Mouse (Mus musculus) cerebellum, adult 18-20 months (tissue): ENCODE measurements at regions not wholly inside any gene's neighbourhood (a gene's known extent, or its start where the extent isn't known, plus 50 kb on each side); places are given as distances from the start of the nearest gene placed in this dataset.

Experiments
- DNase-seq, 2 experiments: peaks; one replicate each; pipeline ENCODE4 v3.0.0; 2021

GRCm38 (mm10) chr8:91941005-91941404 lies 139.1 kb upstream of the Irx3 start:
- no peak for DNase-seq

GRCm38 (mm10) chr8:91937227-91937626 lies 135.4 kb upstream of the Irx3 start:
- no peak for DNase-seq

- no peak for DNase-seq
Observed at GRCm38 (mm10) chr8:91930520-91930919, 128.7 kb upstream of the Irx3 start.

GRCm38 (mm10) chr8:91925968-91926524 lies 124.2 kb upstream of the Irx3 start:
- DNase-seq: no peak

- DNase-seq: no peak
Observed at GRCm38 (mm10) chr8:91924152-91924551, 122.3 kb upstream of the Irx3 start.

GRCm38 (mm10) chr8:91922211-91922874 lies 120.5 kb upstream of the Irx3 start:
- DNase-seq: no peak

- no peak for DNase-seq
Observed at GRCm38 (mm10) chr8:91917834-91918233, 116.0 kb upstream of the Irx3 start.

- no peak for DNase-seq
Observed at GRCm38 (mm10) chr8:91913971-91914370, 112.1 kb upstream of the Irx3 start.

- no peak for DNase-seq
Observed at GRCm38 (mm10) chr8:91913121-91913520, 111.3 kb upstream of the Irx3 start.

- DNase-seq: no peak
Observed at GRCm38 (mm10) chr8:91909637-91910383, 107.9 kb upstream of the Irx3 start.

- DNase-seq: no peak
Observed at GRCm38 (mm10) chr8:91908731-91909353, 107.0 kb upstream of the Irx3 start.

GRCm38 (mm10) chr8:91907178-91907577 lies 105.3 kb upstream of the Irx3 start:
- DNase-seq: no peak

- DNase-seq: peak; percentile 3 to 4
Observed at GRCm38 (mm10) chr8:91901525-91902281, 99.8 kb upstream of the Irx3 start.

- DNase-seq: no peak
Observed at GRCm38 (mm10) chr8:91899747-91900146, 97.9 kb upstream of the Irx3 start.

GRCm38 (mm10) chr8:91897381-91897780 lies 95.5 kb upstream of the Irx3 start:
- DNase-seq: no peak

- DNase-seq: no peak
Observed at GRCm38 (mm10) chr8:91895987-91896386, 94.1 kb upstream of the Irx3 start.

GRCm38 (mm10) chr8:91884862-91885261 lies 83.0 kb upstream of the Irx3 start:
- DNase-seq: no peak

GRCm38 (mm10) chr8:91884325-91884724 lies 82.5 kb upstream of the Irx3 start:
- no peak for DNase-seq

- DNase-seq: no peak
Observed at GRCm38 (mm10) chr8:91883012-91883411, 81.1 kb upstream of the Irx3 start.

GRCm38 (mm10) chr8:91878886-91879285 lies 77.0 kb upstream of the Irx3 start:
- no peak for DNase-seq

- DNase-seq: no peak
Observed at GRCm38 (mm10) chr8:91876161-91876560, 74.3 kb upstream of the Irx3 start.

- DNase-seq: no peak
Observed at GRCm38 (mm10) chr8:91873232-91873631, 71.4 kb upstream of the Irx3 start.
